Mouse (Mus musculus): Measurements from ENCODE around the gene Tbata.

Tbata gene

DNA sequence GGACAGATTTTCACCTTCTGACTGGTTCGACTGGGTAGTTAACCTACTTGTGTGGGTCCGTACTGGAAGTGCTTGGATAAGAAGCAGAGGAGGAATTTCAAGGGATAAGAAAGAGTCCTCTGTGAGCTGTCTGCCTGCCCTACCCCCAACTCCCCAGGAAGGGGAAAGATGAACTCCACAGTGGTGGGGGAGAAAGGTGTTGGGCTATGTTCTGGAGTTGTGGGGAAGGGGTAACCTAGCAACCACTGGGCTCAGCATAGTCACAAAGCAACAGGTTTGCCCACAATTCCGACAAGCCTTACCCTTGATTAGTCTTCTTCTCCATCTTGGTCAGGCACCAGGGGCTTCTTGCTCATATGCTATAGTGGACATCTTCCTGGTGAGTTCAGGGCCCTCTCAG is at the start of gene Tbata:
Tbata (plus strand) TSS at position 301 of the 400 bp plus-strand sequence.
- in situ Hi-C loops (cut with MboI; ENCODE audit: low pct_unique_long_range_greater_than_20kb in 1 of 2, low sequenced_read_pairs in 2 of 2, unreplicated experiment in 1 of 2) = no loop called here

- in situ Hi-C loops (cut with MboI; ENCODE audit: low pct_unique_long_range_greater_than_20kb in 1 of 2, low sequenced_read_pairs in 2 of 2, unreplicated experiment in 1 of 2) = no loop called here
Measured at GRCm38 (mm10) chr10:61123276-61123913, 48.4 kb upstream of the Tbata start.

GRCm38 (mm10) chr10:61124462-61124861 is 47.3 kb upstream of the Tbata start:
- in situ Hi-C loops (cut with MboI; ENCODE audit: low pct_unique_long_range_greater_than_20kb in 1 of 2, low sequenced_read_pairs in 2 of 2, unreplicated experiment in 1 of 2) = no loop called here

DNA sequence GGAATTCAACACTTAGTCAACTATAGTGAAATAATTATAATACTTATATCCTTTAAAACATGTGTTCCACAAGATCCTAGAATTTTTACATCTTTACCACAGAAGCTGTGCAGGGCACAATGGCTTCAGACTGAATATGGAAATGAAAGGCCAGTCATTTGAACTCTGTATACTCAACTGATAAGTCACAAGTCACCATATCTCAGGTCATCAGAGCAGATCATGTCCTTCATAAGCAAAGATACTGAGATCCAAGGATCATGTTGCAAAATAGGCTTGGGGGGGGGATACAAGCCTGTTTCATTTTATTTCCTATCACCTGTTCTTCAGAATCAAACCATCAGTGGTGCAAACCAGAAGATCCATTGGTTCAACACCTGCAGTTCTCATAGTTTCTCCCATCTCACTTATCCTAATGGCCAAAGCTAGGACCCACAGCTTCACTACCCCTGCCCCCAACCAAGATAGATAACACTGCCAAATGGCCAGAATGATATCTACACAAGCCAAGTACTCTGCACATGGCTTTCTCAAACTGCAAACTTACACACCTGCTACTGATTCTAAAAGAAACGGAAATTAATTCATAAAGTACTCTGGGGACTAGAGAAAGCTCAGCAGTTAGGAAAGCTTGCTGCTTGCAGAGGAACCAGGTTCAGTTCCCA is 42.9 kb upstream of the Tbata start:
- in situ Hi-C loops (cut with MboI; ENCODE audit: low pct_unique_long_range_greater_than_20kb in 1 of 2, low sequenced_read_pairs in 2 of 2, unreplicated experiment in 1 of 2) = no loop called here

DNA sequence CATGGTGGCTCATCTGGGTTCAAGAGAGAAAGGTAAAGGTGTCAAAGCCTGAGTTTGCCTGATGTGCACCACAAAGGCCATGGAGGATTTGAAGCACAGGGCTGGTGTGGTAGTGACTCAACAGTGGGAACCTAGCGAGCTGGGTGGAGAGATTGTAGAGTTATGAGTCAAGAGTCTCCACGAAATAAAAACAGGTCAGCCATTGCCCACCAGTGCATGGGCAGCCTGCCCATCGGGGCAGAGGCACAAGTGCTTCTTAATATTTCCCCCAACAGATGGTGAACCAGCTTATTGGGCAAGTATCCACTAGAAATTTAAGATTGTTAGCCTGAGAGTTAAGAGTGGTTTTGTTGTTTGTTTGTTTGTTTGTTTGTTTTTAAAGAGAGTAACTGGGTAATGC is 40.8 kb upstream of the Tbata start:
- in situ Hi-C loops (cut with MboI; ENCODE audit: low pct_unique_long_range_greater_than_20kb in 1 of 2, low sequenced_read_pairs in 2 of 2, unreplicated experiment in 1 of 2) = no loop called here

GRCm38 (mm10) chr10:61134041-61134440 is 37.7 kb upstream of the Tbata start:
- in situ Hi-C loops (cut with MboI; ENCODE audit: low pct_unique_long_range_greater_than_20kb in 1 of 2, low sequenced_read_pairs in 2 of 2, unreplicated experiment in 1 of 2) = no loop called here

- in situ Hi-C loops (cut with MboI; ENCODE audit: low pct_unique_long_range_greater_than_20kb in 1 of 2, low sequenced_read_pairs in 2 of 2, unreplicated experiment in 1 of 2) = no loop called here
Measured at GRCm38 (mm10) chr10:61135226-61135839, 36.4 kb upstream of the Tbata start.

DNA sequence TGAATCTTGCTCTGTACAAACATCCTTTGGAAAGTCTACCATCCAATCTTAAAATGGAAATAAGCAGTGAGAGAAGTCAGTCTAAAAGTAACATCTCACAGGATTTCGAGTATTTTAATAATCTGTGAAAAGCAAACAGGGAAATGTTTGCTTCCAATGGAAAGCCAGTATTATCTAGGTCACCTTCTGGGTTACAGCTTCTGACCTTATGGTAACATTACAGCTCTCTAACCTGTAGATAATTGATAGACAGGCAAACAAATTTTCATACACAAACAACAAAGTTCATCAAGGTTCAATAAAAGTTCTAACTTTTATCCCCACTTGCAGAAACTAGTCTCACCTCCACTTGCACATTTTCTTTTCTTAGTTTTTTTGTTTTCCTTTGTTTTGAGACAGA is 34.2 kb upstream of the Tbata start:
- in situ Hi-C loops (cut with MboI; ENCODE audit: low pct_unique_long_range_greater_than_20kb in 1 of 2, low sequenced_read_pairs in 2 of 2, unreplicated experiment in 1 of 2) = no loop called here

DNA sequence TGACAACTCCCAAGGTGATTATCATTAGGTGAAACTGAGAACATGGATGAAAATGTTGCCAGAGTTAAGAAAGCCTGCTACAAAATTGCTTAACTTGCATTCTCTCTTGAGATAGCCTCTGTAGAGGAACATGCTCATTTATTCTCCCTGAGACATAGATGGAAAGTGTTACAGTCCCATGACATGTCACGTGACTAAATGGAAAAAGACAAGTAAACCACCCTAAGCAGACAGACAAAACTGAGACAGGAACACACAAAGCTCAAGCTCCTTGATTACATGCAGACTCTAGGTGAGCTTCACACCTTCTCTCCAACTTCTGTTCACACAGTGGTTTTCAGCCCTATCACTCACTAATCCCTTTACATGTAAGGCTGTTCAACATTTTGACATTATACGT is 28.4 kb upstream of the Tbata start:
- in situ Hi-C loops (cut with MboI; ENCODE audit: low pct_unique_long_range_greater_than_20kb in 1 of 2, low sequenced_read_pairs in 2 of 2, unreplicated experiment in 1 of 2) = no loop called here

DNA sequence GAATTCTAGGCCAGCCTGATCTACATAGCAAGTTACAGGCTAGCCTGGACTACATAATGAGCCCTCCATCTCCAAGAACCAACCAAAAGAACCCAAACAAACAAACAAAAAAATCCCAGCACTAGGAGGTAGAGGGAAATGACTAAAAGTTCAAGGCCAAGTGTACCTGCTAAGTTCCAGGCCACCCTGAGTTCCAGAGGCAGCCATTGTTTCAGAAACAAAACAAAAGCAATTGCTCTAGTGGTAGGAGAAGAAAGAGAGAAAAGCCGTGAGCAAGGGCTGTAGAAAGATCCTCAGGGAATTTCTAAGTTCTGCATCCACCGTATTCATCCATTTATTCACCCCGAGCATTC is 26.0 kb upstream of the Tbata start:
- in situ Hi-C loops (cut with MboI; ENCODE audit: low pct_unique_long_range_greater_than_20kb in 1 of 2, low sequenced_read_pairs in 2 of 2, unreplicated experiment in 1 of 2) = no loop called here

DNA sequence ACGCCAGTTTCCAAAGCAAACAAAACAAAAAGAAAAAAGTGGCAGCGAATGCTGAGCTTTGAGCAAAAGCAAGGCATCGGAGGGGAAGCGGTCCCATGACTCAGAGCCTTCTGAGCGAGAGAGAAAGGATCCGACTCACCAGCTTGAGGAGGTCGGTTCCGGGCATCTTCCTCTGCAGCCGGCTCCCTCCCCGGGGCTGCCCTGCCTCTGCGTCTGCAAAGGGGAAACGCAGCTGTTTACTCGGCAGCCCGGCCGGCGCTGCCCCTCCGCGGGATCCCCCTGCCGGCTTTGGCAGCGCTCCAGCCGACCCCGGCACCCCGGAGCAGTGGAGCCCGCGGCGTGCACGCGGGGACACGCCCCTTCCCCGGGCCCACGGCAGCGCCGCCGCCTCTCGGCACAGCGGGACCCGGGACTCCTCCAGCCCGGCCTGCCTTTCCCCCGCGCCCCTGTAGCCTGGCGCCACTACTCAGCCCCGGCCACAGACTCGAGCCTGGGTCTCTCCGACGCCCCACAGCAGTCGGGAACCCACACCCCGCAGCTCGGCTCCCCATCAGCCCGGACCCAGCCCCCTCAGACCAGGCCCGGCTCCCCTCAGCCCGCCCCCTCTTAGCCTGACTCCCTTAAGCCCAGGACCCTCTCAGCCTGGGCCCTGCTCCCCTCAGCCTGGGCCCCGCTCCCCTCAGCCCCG is 25.5 kb upstream of the Tbata start:
- in situ Hi-C loops (cut with MboI; ENCODE audit: low pct_unique_long_range_greater_than_20kb in 1 of 2, low sequenced_read_pairs in 2 of 2, unreplicated experiment in 1 of 2) = no loop called here

DNA sequence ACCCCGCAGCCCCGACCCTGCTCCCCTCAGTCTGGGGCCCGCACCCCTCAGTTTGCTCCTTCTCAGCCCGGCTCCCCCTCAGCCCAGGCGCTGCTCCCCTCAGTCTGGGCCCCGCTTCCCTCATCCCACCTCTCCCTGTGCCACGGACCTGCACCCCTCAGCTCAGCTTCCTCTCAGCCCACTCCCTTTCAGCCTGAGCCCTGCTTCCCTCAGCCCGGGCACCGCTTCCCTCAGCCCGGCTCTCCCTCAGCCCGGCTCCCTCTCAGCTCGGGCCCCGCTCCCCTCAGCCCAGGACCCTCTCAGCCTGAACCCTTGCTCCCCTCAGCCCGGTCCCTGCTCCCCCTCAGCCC is 25.0 kb upstream of the Tbata start:
- in situ Hi-C loops (cut with MboI; ENCODE audit: low pct_unique_long_range_greater_than_20kb in 1 of 2, low sequenced_read_pairs in 2 of 2, unreplicated experiment in 1 of 2) = no loop called here

GRCm38 (mm10) chr10:61147157-61148040 is 24.4 kb upstream of the Tbata start, which contains the start of gene Sgpl1:
Gene Sgpl1 (minus strand): TSS chr10:61147703.
- in situ Hi-C loops (cut with MboI; ENCODE audit: low pct_unique_long_range_greater_than_20kb in 1 of 2, low sequenced_read_pairs in 2 of 2, unreplicated experiment in 1 of 2) = no loop called here

DNA sequence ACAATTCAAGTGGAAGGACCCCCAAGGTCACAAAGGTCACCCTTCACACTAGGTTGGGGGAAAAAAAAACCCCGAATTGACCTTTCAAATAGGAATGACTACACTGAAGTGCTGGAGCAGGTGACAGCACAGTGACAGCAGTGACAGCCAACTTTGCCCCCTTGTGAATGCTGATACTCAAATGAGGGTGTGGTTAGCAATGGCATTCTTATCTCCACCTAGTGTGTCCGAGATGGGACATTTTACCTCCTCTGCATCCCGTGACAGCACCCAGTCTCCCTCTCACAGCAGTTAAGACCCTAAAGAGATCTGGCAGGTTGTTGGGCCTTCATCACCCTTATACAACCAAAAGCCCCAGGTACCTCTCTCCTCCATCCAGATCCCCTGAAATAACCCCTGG is 22.3 kb upstream of the Tbata start:
- in situ Hi-C loops (cut with MboI; ENCODE audit: low pct_unique_long_range_greater_than_20kb in 1 of 2, low sequenced_read_pairs in 2 of 2, unreplicated experiment in 1 of 2) = no loop called here

- in situ Hi-C loops (cut with MboI; ENCODE audit: low pct_unique_long_range_greater_than_20kb in 1 of 2, low sequenced_read_pairs in 2 of 2, unreplicated experiment in 1 of 2) = no loop called here
Measured at GRCm38 (mm10) chr10:61150616-61151015, 21.1 kb upstream of the Tbata start.

DNA sequence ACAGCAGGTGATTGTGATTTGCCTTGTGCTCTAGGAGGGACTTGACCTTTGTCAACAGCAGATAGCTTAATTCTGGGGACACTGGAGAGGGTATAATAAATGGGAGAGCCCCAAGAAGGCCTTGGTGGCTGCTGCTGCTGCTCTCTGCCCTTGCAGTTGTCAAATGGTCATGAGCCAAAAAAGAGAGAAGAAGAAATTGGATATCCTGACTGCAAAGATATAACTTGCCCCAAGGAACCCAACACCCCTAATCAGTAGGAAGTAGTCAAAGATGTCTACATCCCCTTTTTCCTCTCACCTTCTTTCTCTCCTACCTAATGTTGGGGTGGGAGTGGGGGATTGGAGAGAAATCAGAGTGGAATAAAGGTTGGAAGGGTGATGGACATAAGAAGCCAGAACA is 19.6 kb upstream of the Tbata start:
- in situ Hi-C loops (cut with MboI; ENCODE audit: low pct_unique_long_range_greater_than_20kb in 1 of 2, low sequenced_read_pairs in 2 of 2, unreplicated experiment in 1 of 2) = no loop called here

- in situ Hi-C loops (cut with MboI; ENCODE audit: low pct_unique_long_range_greater_than_20kb in 1 of 2, low sequenced_read_pairs in 2 of 2, unreplicated experiment in 1 of 2) = no loop called here
Measured at GRCm38 (mm10) chr10:61155611-61156010, 16.1 kb upstream of the Tbata start.

GRCm38 (mm10) chr10:61156453-61156852 is 15.3 kb upstream of the Tbata start:
- in situ Hi-C loops (cut with MboI; ENCODE audit: low pct_unique_long_range_greater_than_20kb in 1 of 2, low sequenced_read_pairs in 2 of 2, unreplicated experiment in 1 of 2) = no loop called here

DNA sequence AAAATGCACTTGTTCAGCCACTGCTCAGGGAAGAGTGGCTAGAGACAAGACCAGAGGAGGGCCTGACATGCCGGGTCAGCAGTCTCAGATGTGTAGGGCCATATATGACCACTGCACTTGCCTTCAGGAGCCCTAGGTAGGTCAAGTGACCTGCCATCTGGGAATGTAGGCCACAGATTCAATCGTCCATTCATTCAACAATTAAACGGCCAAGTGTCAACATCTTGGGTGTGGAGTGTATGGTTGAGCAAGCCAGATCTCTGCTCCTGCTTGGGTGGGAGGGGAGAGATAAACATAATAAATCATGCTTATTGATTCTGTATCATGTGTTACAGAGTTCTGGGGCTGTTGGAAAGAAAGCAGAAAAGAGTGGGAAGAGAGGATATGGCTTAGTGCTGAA is 13.2 kb upstream of the Tbata start:
- in situ Hi-C loops (cut with MboI; ENCODE audit: low pct_unique_long_range_greater_than_20kb in 1 of 2, low sequenced_read_pairs in 2 of 2, unreplicated experiment in 1 of 2) = no loop called here
